Mouse (Mus musculus): ENCODE data around the gene Igflr1. TPM values are rescaled to one million over a fixed set of nuclear protein-coding genes. Genes with fewer than 3 reads are reported as not detected.

The Igflr1 gene
- total RNA-seq, 2 experiments from 2014 or later = 0.46 to 0.75 TPM

- DNase-seq = peak; percentile 32
Measured at GRCm38 (mm10) chr7:30613529-30614112, 48.4 kb downstream of the Igflr1 start.

GRCm38 (mm10) chr7:30614454-30614853 is 49.2 kb downstream of the Igflr1 start:
- no peak for DNase-seq

GRCm38 (mm10) chr7:30615049-30615760 is 50.0 kb downstream of the Igflr1 start:
- no peak for DNase-seq

Small RNA genes lying within 50 kb of the gene (microRNA-seq; reads per million reads assigned to microRNA genes)
- gene Gm38670 (ENCODE audit: borderline replicate concordance in 2 of 2) (0.74 to 3.7 reads per million in 2 experiments), gene Mir3569 (ENCODE audit: borderline replicate concordance in 2 of 2) (0.26 to 0.74 reads per million in 2 experiments)

Other genes with a start within 250 kb of the Igflr1 start
- gene E130208F15Rik, start 243.7 kb upstream of the Igflr1 start, total RNA-seq (2021) = under 1 TPM; 0.31 to 0.46 TPM
- gene Sdhaf1, start 241.5 kb upstream of the Igflr1 start, total RNA-seq (2021) = 1 to 10 TPM; 6.5 to 7.3 TPM
- 1 to 10 TPM; 2.5 to 2.6 TPM for gene Lrfn3, start 202.7 kb upstream of the Igflr1 start, total RNA-seq (2021)
- gene Tyrobp, start 151.7 kb upstream of the Igflr1 start, total RNA-seq (2021) = 1 to 10 TPM; 5.8 to 6.5 TPM
- not detected for gene Hcst, start 145.6 kb upstream of the Igflr1 start, total RNA-seq (2021)
- under 1 TPM in 1 of 2 experiments, not detected in 1; 0.27 TPM for gene Nfkbid, start 143.7 kb upstream of the Igflr1 start, total RNA-seq (2021)
- under 1 TPM; 0.72 to 0.95 TPM for gene Aplp1, start 119.9 kb upstream of the Igflr1 start, total RNA-seq (2021)
- not detected for gene Kirrel2, start 107.7 kb upstream of the Igflr1 start, total RNA-seq (2021)
- gene Nphs1, start 107.1 kb upstream of the Igflr1 start, total RNA-seq (2021) = not detected
- not detected for gene Prodh2, start 71.8 kb upstream of the Igflr1 start, total RNA-seq (2021)
- 1 to 10 TPM in 1 of 2 experiments, under 1 TPM in 1; 0.74 to 1.1 TPM for gene Arhgap33, start 30.4 kb upstream of the Igflr1 start, total RNA-seq (2021)
- 1,000 to 10,000 TPM; 1,175 to 3,096 TPM for gene Hspb6, start 13.2 kb upstream of the Igflr1 start, total RNA-seq (2021)
- gene Proser3, start 13.1 kb upstream of the Igflr1 start, total RNA-seq (2021) = 1 to 10 TPM; 3.0 to 6.4 TPM
- 10 to 100 TPM in 1 of 2 experiments, 1 to 10 TPM in 1; 8.4 to 10.3 TPM for gene Lin37, start 5.6 kb upstream of the Igflr1 start, total RNA-seq (2021)
- gene U2af1l4, start 2.1 kb upstream of the Igflr1 start, total RNA-seq (2021) = 10 to 100 TPM; 54.1 to 55.6 TPM
- 1 to 10 TPM; 1.6 to 2.2 TPM for gene Gm49396, start 2.1 kb upstream of the Igflr1 start, total RNA-seq (2021)
- 10 to 100 TPM; 91.2 to 92.1 TPM for gene Psenen, start 1.8 kb upstream of the Igflr1 start, total RNA-seq (2021)
- 10 to 100 TPM; 12.3 to 14.0 TPM for gene Kmt2b, start 23.3 kb downstream of the Igflr1 start, total RNA-seq (2021)
- not detected for gene Zbtb32, start 33.5 kb downstream of the Igflr1 start, total RNA-seq (2021)
- gene Upk1a, start 47.4 kb downstream of the Igflr1 start, total RNA-seq (2021) = not detected
- 1,000 to 10,000 TPM; 1,459 to 1,684 TPM for gene Cox6b1, start 60.7 kb downstream of the Igflr1 start, total RNA-seq (2021)
- not detected for gene Etv2, start 70.4 kb downstream of the Igflr1 start, total RNA-seq (2021)
- 10 to 100 TPM; 37.2 to 40.1 TPM for gene Rbm42, start 84.9 kb downstream of the Igflr1 start, total RNA-seq (2021)
- gene Haus5, start 99.6 kb downstream of the Igflr1 start, total RNA-seq (2021) = 1 to 10 TPM; 3.5 to 5.1 TPM
- gene Pmis2, start 106.2 kb downstream of the Igflr1 start, total RNA-seq (2021) = 1 to 10 TPM; 2.3 to 3.4 TPM
- gene 2200002J24Rik, start 133.5 kb downstream of the Igflr1 start, total RNA-seq (2021) = not detected
- under 1 TPM; 0.33 to 0.75 TPM for gene Atp4a, start 146.8 kb downstream of the Igflr1 start, total RNA-seq (2021)
- 100 to 1,000 TPM; 283 to 405 TPM for gene Tmem147, start 164.1 kb downstream of the Igflr1 start, total RNA-seq (2021)
- not detected for gene Gapdhs, start 178.3 kb downstream of the Igflr1 start, total RNA-seq (2021)
- gene Sbsn, start 186.0 kb downstream of the Igflr1 start, total RNA-seq (2021) = 1 to 10 TPM; 2.3 to 5.6 TPM
- gene Dmkn, start 198.3 kb downstream of the Igflr1 start, total RNA-seq (2021) = under 1 TPM; 0.43 to 0.51 TPM
- gene Krtdap, start 222.5 kb downstream of the Igflr1 start, total RNA-seq (2021) = 1 to 10 TPM in 1 of 2 experiments, under 1 TPM in 1; 0.97 to 2.8 TPM